Mouse (Mus musculus): ENCODE results near the gene Etnk2. TPM values are rescaled to one million over a fixed set of nuclear protein-coding genes. Genes with fewer than 3 reads are reported as not detected.

Gene Etnk2
- polyA plus RNA-seq, 1 experiment from 2014 or later, result 2.6 TPM

DNA sequence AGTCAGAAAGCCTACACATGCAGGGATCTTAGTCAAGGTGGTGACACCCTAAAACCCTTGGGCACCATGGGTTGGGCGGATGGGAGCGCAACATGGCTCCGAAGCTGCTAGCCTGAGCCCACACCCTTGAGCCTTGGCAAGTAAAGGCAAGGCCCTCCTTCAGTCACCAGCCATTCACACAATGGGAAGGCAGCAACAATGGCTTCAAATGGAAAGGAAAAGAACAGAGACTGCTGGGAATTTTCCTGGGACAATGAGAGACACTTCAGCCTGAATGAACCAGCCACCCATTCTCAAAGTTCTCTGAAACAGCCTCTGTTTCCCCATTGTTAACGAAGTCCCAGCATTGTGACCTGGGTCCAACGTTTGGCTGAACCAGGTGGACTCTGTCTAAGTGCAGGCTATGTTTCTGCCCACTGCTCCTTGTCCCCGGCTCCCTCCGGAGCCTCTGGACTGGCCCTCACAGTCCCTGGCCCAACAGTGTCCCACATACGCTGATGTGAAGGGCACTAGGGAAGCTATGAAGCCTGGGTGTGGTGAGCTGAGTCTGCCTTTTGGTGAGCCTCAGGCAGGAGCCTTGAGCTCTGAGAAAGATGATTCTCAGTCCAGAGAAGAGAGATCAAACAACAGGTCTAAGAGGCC, 48.3 kb downstream of the Etnk2 start:
- no peak overlapping the region for H3K9ac ChIP-seq
- no peak overlapping the region for H3K4me3 ChIP-seq (replicated peaks)
- no peak overlapping the region for H3K27ac ChIP-seq
- WGBS, result 55% methylated on average over 8 of the region's 8 CpGs
- no peak for ATAC-seq (ENCODE audit: low FRiP score)
- H3K4me1 ChIP-seq, result peaks cover 61% of the 10 kb centered on the region
- H3K9me3 ChIP-seq, result no peaks in the 10 kb centered on the region
- no peak overlapping the region for H3K4me2 ChIP-seq
- no peaks in the 10 kb centered on the region for H3K36me3 ChIP-seq (replicated peaks)
- 0 out of 2 replicates have a peak, but pooled peaks cover 4% of the 10 kb centered on the region for H3K27me3 ChIP-seq

DNA sequence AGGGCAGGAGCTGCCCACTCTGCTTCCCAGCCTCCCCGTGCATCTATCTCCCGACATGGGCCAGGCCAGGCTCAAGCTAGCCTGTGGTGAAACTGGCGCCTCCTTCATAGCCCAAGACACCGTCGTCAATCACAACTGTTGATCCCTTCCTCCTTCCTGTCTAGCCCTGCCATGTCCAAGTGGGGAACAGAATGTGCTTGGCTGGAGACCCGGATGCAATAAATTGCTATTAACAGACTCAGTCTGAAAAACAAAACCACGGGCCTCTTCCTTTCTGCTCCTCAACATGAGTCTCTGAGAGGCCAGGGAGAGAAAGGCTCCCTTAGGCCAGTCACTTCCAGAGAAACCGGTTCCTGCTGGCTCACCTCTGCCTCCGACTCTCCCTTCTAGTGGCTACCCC, 49.6 kb downstream of the Etnk2 start:
- WGBS, result 87% methylated on average over 9 of the region's 9 CpGs
- Histone ChIP-seq H3K36me3 (replicated peaks) (no peaks in the 10 kb centered on the region), H3K9me3 (no peaks in the 10 kb centered on the region), H3K4me3 (replicated peaks) (no peak overlapping the region), H3K27me3 (0 out of 2 replicates have a peak, but pooled peaks cover 4% of the 10 kb centered on the region), H3K27ac (no peak overlapping the region), H3K9ac (no peak overlapping the region), H3K4me1 (peaks cover 71% of the 10 kb centered on the region), H3K4me2 (no peak overlapping the region)
- ATAC-seq (ENCODE audit: low FRiP score), result no peak

DNA sequence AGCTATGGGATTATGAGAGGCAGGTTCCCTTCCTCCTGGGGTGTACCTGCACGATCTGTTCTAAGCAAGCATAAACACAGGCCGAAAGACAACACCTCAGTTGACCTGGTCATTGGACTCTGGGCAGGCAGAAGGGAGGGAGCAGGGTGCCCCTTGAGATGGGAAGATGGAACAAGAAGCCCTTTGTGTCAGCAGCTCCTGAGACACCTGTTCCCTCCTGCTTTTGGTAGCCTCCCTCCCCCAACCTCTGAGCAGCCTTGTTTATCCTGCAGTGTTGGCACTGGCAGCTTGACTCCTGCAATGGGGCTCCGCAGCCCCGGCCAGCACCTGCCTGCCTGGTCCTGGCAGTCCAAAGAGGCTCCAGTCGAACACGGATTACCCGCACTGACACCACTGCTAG, 51.7 kb downstream of the Etnk2 start:
- no peak overlapping the region for H3K4me3 ChIP-seq (replicated peaks)
- no peaks in the 10 kb centered on the region for H3K9me3 ChIP-seq
- H3K9ac ChIP-seq, result no peak overlapping the region
- peaks cover 8% of the 10 kb centered on the region; the same call in 1 of the 2 replicates for H3K27me3 ChIP-seq
- no peaks in the 10 kb centered on the region for H3K36me3 ChIP-seq (replicated peaks)
- no peak overlapping the region for H3K4me2 ChIP-seq
- no peak overlapping the region for H3K27ac ChIP-seq
- WGBS, result 51% methylated on average over 7 of the region's 7 CpGs
- H3K4me1 ChIP-seq, result peaks cover 72% of the 10 kb centered on the region
- no peak for ATAC-seq (ENCODE audit: low FRiP score)

DNA sequence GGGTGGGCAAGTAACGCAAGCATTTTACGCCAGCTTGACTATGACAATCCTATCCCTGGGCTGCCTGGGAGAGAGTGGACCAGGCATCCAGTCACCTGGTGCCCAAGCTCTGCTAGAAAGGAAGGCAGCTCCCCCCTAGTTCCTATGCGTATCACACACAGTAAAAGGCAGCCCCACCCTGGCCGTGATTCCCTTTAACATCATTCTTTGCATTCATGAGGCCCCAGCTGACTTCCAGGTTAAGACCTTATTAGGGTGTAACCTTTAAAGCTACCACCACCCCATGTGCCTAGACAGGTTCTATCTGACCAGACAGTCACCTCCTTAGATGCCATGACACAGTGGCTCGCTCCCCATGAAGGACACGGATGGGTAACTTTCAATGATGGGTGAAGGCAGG, 52.1 kb downstream of the Etnk2 start:
- WGBS, result 65% methylated on average over 6 of the region's 6 CpGs
- Histone ChIP-seq H3K9me3 (no peaks in the 10 kb centered on the region), H3K36me3 (replicated peaks) (no peaks in the 10 kb centered on the region), H3K27ac (no peak overlapping the region), H3K4me1 (peaks cover 71% of the 10 kb centered on the region), H3K9ac (no peak overlapping the region), H3K4me3 (replicated peaks) (no peak overlapping the region), H3K27me3 (peaks cover 8% of the 10 kb centered on the region; the same call in 1 of the 2 replicates), H3K4me2 (no peak overlapping the region)
- ATAC-seq (ENCODE audit: low FRiP score), result no peak

DNA sequence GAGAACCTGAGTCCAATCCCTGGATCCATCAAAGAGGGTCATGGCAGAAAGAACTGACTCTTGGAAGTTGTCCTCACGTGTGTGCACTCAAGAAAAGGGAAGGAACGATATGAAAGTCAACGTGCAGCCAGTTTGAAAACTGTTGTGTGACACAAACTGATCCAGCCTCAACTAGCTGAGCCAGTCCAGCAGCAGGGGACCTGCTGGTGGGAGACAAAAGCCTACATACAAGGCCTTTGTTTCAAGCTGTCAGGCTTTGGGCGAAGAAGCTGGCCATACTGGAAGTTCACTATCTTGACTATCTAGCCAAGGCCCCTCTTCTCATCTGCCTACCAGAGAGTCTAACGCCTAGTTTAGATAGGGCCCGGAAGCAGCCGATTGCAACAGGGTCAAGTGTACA, 53.1 kb downstream of the Etnk2 start:
- no peak overlapping the region for H3K27ac ChIP-seq
- WGBS, result 89% methylated on average over 7 of the region's 7 CpGs
- no peak overlapping the region for H3K4me3 ChIP-seq (replicated peaks)
- H3K4me2 ChIP-seq, result no peak overlapping the region
- H3K27me3 ChIP-seq, result peaks cover 13% of the 10 kb centered on the region; the same call in 1 of the 2 replicates
- ATAC-seq (ENCODE audit: low FRiP score), result no peak
- no peaks in the 10 kb centered on the region for H3K36me3 ChIP-seq (replicated peaks)
- peaks cover 74% of the 10 kb centered on the region for H3K4me1 ChIP-seq
- no peak overlapping the region for H3K9ac ChIP-seq
- H3K9me3 ChIP-seq, result no peaks in the 10 kb centered on the region

DNA sequence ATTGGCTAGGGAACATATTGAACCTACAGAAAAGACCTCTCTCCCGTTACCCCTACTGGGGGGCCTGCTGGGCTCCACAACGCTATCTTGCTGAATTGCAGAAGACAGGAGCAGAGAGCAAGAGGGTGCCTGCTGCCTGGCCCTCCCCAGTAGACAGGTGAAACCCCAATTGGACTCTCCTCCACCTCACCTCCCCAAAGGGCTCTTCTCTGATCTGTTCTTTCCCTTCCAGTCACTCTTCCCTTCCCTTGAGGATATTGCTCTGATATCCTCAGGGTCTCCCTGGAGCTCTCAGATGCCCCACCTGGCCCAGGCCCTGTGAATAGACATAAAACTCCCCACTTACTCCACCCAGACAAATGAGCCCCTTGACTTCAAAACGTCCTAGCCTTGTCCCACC, 53.7 kb downstream of the Etnk2 start:
- Histone ChIP-seq H3K9me3 (no peaks in the 10 kb centered on the region), H3K27me3 (peaks cover 13% of the 10 kb centered on the region; the same call in 1 of the 2 replicates), H3K36me3 (replicated peaks) (no peaks in the 10 kb centered on the region), H3K4me1 (peaks cover 74% of the 10 kb centered on the region), H3K9ac (no peak overlapping the region), H3K4me3 (replicated peaks) (no peak overlapping the region), H3K4me2 (no peak overlapping the region), H3K27ac (no peak overlapping the region)
- WGBS, result 76% methylated on average over 3 of the region's 3 CpGs
- no peak for ATAC-seq (ENCODE audit: low FRiP score)

DNA sequence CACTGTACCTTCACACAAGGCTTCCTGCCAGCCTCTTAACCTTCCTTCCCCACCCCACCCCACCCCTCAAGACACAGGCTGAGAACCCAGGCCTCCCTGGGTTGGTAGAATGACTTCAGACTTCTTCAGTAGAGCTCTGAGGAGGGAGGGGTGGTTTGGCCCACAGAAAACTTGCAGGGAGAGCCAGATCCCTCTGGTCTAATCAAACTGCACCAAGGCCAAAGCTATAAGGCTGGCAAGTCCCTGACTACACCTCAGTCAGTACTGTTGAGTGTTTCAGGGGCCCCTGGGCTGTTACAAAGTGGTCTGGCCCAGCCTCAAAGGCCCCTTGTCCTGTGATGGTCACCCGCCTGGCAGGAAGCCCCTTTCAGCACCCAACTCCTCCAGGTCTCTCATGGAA, 54.2 kb downstream of the Etnk2 start:
- WGBS, result 79% methylated on average over 1 of the region's 1 CpGs
- Histone ChIP-seq H3K4me3 (replicated peaks) (no peak overlapping the region), H3K36me3 (replicated peaks) (no peaks in the 10 kb centered on the region), H3K4me1 (peaks cover 74% of the 10 kb centered on the region), H3K9me3 (no peaks in the 10 kb centered on the region), H3K27me3 (peaks cover 13% of the 10 kb centered on the region; the same call in 1 of the 2 replicates), H3K4me2 (no peak overlapping the region), H3K9ac (no peak overlapping the region; the same call in 1 of the 2 replicates), H3K27ac (no peak overlapping the region)
- ATAC-seq (ENCODE audit: low FRiP score), result no peak

DNA sequence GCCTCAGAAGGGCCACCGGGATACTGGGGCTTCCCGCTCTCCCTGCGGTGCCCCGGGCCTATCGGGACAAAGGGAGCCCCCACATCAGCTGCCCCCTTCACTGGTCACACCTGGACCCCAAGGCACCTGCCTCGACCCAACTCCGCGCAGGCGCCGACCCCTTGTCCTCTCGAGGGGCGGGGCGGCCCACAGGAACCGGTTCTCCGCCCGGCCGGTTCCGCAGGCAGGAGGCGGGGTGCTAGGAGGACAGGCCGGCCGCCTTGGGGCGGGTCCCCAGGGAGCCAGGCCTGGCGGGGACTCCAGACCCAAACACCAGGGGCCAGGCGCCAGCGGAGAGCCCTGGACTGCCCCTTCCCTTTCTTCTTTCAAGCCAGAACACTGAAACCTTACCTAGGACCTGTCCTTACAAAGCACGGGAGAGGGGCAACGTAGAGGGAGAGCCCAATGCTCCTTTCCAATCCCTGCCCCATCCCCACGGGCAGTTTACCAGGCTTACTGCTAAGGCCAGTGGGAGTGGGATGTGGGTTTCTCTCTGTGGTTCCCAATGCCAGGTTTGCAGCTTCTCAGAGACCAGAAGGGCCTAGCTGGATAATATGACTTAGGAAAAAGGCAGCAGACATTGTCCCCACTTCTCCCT, 54.9 kb downstream of the Etnk2 start:
- H3K4me1 ChIP-seq, result peaks cover 77% of the 10 kb centered on the region
- H3K27me3 ChIP-seq, result peaks cover 13% of the 10 kb centered on the region; the same call in 1 of the 2 replicates
- no peaks in the 10 kb centered on the region for H3K9me3 ChIP-seq
- H3K27ac ChIP-seq, result no peak overlapping the region
- no peaks in the 10 kb centered on the region for H3K36me3 ChIP-seq (replicated peaks)
- peak overlapping the region; percentile 31 for H3K4me3 ChIP-seq (replicated peaks)
- no peak for ATAC-seq (ENCODE audit: low FRiP score)
- H3K9ac ChIP-seq, result peak overlapping the region; percentile 56
- 10% methylated on average over 28 of the region's 28 CpGs for WGBS
- peak overlapping the region; percentile 62 for H3K4me2 ChIP-seq

DNA sequence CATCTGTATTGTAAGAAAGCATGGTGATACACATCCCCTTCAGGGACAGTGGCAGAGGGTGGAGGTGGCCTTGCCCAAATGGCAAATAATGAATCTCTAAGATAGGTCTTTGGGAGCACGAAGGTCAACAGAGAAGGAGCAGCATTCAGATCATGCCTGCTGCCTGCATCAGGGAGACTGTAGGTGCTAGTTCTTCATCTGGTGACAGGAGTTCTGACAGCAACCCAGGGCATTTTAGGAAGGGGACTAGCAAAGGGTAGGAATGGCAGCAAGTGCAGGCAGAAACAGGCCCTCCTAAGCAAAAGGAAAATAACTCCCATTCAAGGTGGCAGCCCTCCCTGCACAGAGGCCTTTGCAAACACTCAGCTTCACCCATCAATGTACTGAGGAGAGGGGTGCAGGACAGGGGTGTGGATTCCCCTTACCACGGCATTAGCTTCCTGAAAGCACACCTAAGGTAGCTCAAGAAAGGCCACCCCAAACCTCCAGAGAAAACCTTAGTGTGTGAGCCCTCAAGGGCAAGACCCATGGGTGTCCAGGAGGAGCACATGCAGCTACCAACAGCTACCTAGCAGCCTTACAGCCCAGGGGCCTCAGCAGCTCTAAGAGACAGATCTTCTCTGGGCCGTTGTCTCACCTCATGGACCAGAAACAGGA, 55.9 kb downstream of the Etnk2 start:
- H3K4me2 ChIP-seq, result no peak overlapping the region
- no peak overlapping the region for H3K9ac ChIP-seq
- no peaks in the 10 kb centered on the region for H3K36me3 ChIP-seq (replicated peaks)
- H3K9me3 ChIP-seq, result no peaks in the 10 kb centered on the region
- H3K27me3 ChIP-seq, result peaks cover 10% of the 10 kb centered on the region; the same call in 1 of the 2 replicates
- H3K4me1 ChIP-seq, result peaks cover 73% of the 10 kb centered on the region
- no peak overlapping the region for H3K27ac ChIP-seq
- no peak for ATAC-seq (ENCODE audit: low FRiP score)
- 82% methylated on average over 3 of the region's 3 CpGs for WGBS
- H3K4me3 ChIP-seq (replicated peaks), result no peak overlapping the region

DNA sequence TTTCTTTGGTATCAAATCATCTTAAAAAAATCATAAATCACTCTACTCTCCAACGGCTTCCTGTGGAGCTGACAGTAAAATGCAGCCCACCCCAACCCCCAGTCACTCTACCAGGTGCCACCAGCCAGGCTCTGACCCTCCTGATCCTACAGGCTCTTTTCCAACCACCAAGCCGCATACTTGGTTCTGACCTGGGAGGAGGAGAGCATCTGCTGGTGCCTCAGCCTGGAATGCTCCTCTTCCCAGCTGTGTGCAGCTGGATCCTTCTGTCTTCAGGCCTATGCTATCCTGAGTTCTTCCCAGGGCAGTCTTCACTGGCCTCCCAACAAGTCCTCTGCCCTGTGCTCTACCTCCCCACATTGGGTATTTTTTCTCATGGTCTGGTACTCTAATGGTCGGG, 57.1 kb downstream of the Etnk2 start:
- WGBS, result 79% methylated on average over 3 of the region's 3 CpGs

DNA sequence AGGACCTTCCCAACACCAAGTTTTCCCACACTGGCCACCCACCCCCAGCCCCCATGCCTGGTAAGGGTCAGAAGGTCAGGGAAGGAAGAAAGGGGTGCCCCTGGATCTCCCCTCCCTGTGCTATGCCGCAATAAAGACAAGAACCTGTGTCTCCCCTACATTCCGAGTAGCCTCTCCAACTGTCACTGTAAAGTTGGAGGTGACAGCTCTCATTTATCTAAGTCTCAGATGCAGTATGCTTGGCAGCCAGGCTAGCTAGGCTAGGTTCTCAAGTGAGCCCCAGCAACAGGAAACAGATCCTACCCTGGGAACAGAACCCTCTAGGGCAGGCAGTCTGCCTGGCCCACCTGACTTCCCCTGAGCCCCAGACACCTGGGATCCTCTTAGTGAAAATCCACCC, 57.7 kb downstream of the Etnk2 start:
- peaks cover 10% of the 10 kb centered on the region; the same call in 1 of the 2 replicates for H3K27me3 ChIP-seq
- 40% methylated on average over 2 of the region's 2 CpGs for WGBS
- no peaks in the 10 kb centered on the region for H3K36me3 ChIP-seq (replicated peaks)
- peaks cover 63% of the 10 kb centered on the region for H3K4me1 ChIP-seq
- no peak for ATAC-seq (ENCODE audit: low FRiP score)
- H3K27ac ChIP-seq, result no peak overlapping the region
- no peaks in the 10 kb centered on the region for H3K9me3 ChIP-seq
- no peak overlapping the region for H3K4me2 ChIP-seq
- H3K9ac ChIP-seq, result no peak overlapping the region
- no peak overlapping the region for H3K4me3 ChIP-seq (replicated peaks)

More for the DNA sequence above, 57.1 kb downstream of the Etnk2 start:
- Histone ChIP-seq H3K27ac (no peak overlapping the region), H3K4me1 (peaks cover 64% of the 10 kb centered on the region), H3K36me3 (replicated peaks) (no peaks in the 10 kb centered on the region), H3K27me3 (peaks cover 10% of the 10 kb centered on the region; the same call in 1 of the 2 replicates), H3K4me2 (no peak overlapping the region), H3K9me3 (no peaks in the 10 kb centered on the region), H3K4me3 (replicated peaks) (no peak overlapping the region), H3K9ac (no peak overlapping the region)
- no peak for ATAC-seq (ENCODE audit: low FRiP score)

DNA sequence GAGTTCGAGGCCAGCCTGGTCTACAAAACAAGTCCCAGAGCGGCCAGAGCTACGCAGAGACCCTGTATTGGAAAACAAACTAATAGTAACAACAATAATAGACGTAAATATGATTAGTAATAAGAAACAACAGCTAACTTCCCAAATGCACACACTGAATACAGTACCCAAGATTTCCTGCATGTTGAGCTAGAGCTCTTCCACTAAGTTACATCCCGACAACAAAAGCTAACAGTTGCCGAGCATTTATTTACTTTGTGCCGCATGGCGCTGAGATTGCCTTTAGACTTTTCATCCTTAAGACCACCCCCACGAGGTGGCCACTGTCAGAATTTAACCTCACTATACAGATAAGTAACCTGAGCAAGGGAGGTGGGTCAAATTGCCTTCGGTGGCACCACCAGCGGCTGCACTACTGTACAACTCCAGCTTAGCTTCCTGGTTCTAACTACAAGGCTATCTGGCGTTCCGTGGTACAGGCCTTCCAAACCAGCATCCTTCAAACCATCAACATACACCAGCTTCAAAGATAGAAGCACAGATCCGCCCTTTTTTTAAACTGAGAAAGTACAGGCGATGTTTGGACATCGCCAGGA, 58.7 kb downstream of the Etnk2 start:
- peak overlapping the region; percentile 85 for H3K4me3 ChIP-seq (replicated peaks)
- H3K27me3 ChIP-seq, result peaks cover 10% of the 10 kb centered on the region; the same call in 1 of the 2 replicates
- peaks cover 57% of the 10 kb centered on the region for H3K4me1 ChIP-seq
- no peak for ATAC-seq (ENCODE audit: low FRiP score)
- no peaks in the 10 kb centered on the region for H3K9me3 ChIP-seq
- peak overlapping the region; percentile 97 for H3K4me2 ChIP-seq
- WGBS, result 43% methylated on average over 16 of the region's 16 CpGs
- no peak overlapping the region for H3K27ac ChIP-seq
- no peaks in the 10 kb centered on the region for H3K36me3 ChIP-seq (replicated peaks)
- H3K9ac ChIP-seq, result peak overlapping the region; percentile 87
